Mouse (Mus musculus): ENCODE measurements around the gene Tbc1d20. TPM values are rescaled to one million over a fixed set of nuclear protein-coding genes. Genes with fewer than 3 reads are reported as not detected.
A peak's percentile ranks its signal among the peaks of the same experiment; 100 is the strongest.

Gene Tbc1d20
- polyA plus RNA-seq, 1 experiment from 2014 or later, result 30.6 TPM

GRCm38 (mm10) chr2:152317054-152317453 lies 23.4 kb downstream of the Tbc1d20 start:
- Histone ChIP-seq H3K9ac (ENCODE audit: low read length) (no peak overlapping the region), H3K27ac (ENCODE audit: low read depth, low read length) (no peak overlapping the region), H3K36me3 (ENCODE audit: control insufficient read depth, insufficient read depth, low read length) (peaks cover 5% of the 10 kb centered on the region; the same call in 1 of the 2 replicates), H3K4me1 (replicated peaks; ENCODE audit: control insufficient read depth, insufficient read depth, low read length) (no peaks in the 10 kb centered on the region), H3K9me3 (ENCODE audit: control insufficient read depth, low read length) (no peaks in the 10 kb centered on the region), H3K4me3 (ENCODE audit: low read depth, low read length) (no peak overlapping the region), H3K4me2 (ENCODE audit: low read depth, low read length, severe bottlenecking) (no peak overlapping the region), H3K27me3 (ENCODE audit: control insufficient read depth, insufficient read depth, low read length) (no peaks in the 10 kb centered on the region)
- 88% methylated on average over 6 of the region's 6 CpGs for WGBS
- ATAC-seq (replicated peaks; ENCODE audit: low FRiP score) (no peak), DNase-seq (ENCODE audit: low spot score) (no peak)

- ATAC-seq (replicated peaks; ENCODE audit: low FRiP score), result no peak
- no peak overlapping the region for H3K9ac ChIP-seq (ENCODE audit: low read length)
- no peak for DNase-seq (ENCODE audit: low spot score)
- no peak overlapping the region for H3K4me2 ChIP-seq (ENCODE audit: low read depth, low read length, severe bottlenecking)
- no peaks in the 10 kb centered on the region for H3K4me1 ChIP-seq (replicated peaks; ENCODE audit: control insufficient read depth, insufficient read depth, low read length)
- H3K4me3 ChIP-seq (ENCODE audit: low read depth, low read length), result no peak overlapping the region
- no peaks in the 10 kb centered on the region for H3K9me3 ChIP-seq (ENCODE audit: control insufficient read depth, low read length)
- H3K27ac ChIP-seq (ENCODE audit: low read depth, low read length), result no peak overlapping the region
- no peaks in the 10 kb centered on the region for H3K27me3 ChIP-seq (ENCODE audit: control insufficient read depth, insufficient read depth, low read length)
- WGBS, result 92% methylated on average over 5 of the region's 5 CpGs
- H3K36me3 ChIP-seq (ENCODE audit: control insufficient read depth, insufficient read depth, low read length), result peaks cover 3% of the 10 kb centered on the region; the same call in 1 of the 2 replicates
Measured at GRCm38 (mm10) chr2:152321558-152321957, 27.9 kb downstream of the Tbc1d20 start.

- ATAC-seq (replicated peaks; ENCODE audit: low FRiP score), result no peak
- 95% methylated on average over 6 of the region's 6 CpGs for WGBS
- no peaks in the 10 kb centered on the region; the same call in 1 of the 2 replicates for H3K36me3 ChIP-seq (ENCODE audit: control insufficient read depth, insufficient read depth, low read length)
- H3K4me3 ChIP-seq (ENCODE audit: low read depth, low read length), result no peak overlapping the region
- H3K27ac ChIP-seq (ENCODE audit: low read depth, low read length), result no peak overlapping the region
- DNase-seq (ENCODE audit: low spot score), result no peak
- no peak overlapping the region for H3K9ac ChIP-seq (ENCODE audit: low read length)
- no peak overlapping the region for H3K4me2 ChIP-seq (ENCODE audit: low read depth, low read length, severe bottlenecking)
- no peaks in the 10 kb centered on the region for H3K4me1 ChIP-seq (replicated peaks; ENCODE audit: control insufficient read depth, insufficient read depth, low read length)
- no peaks in the 10 kb centered on the region for H3K27me3 ChIP-seq (ENCODE audit: control insufficient read depth, insufficient read depth, low read length)
- no peaks in the 10 kb centered on the region for H3K9me3 ChIP-seq (ENCODE audit: control insufficient read depth, low read length)
Measured at GRCm38 (mm10) chr2:152322198-152322597, 28.6 kb downstream of the Tbc1d20 start.

GRCm38 (mm10) chr2:152323971-152324370 lies 30.3 kb downstream of the Tbc1d20 start:
- no peak overlapping the region for H3K9ac ChIP-seq (ENCODE audit: low read length)
- no peak overlapping the region for H3K4me3 ChIP-seq (ENCODE audit: low read depth, low read length)
- H3K27ac ChIP-seq (ENCODE audit: low read depth, low read length), result no peak overlapping the region
- no peaks in the 10 kb centered on the region for H3K9me3 ChIP-seq (ENCODE audit: control insufficient read depth, low read length)
- WGBS, result 95% methylated on average over 14 of the region's 14 CpGs
- no peaks in the 10 kb centered on the region for H3K27me3 ChIP-seq (ENCODE audit: control insufficient read depth, insufficient read depth, low read length)
- no peaks in the 10 kb centered on the region; the same call in 1 of the 2 replicates for H3K36me3 ChIP-seq (ENCODE audit: control insufficient read depth, insufficient read depth, low read length)
- no peak overlapping the region for H3K4me2 ChIP-seq (ENCODE audit: low read depth, low read length, severe bottlenecking)
- ATAC-seq (replicated peaks; ENCODE audit: low FRiP score) (no peak), DNase-seq (ENCODE audit: low spot score) (no peak)
- no peaks in the 10 kb centered on the region for H3K4me1 ChIP-seq (replicated peaks; ENCODE audit: control insufficient read depth, insufficient read depth, low read length)

- no peak overlapping the region for H3K4me2 ChIP-seq (ENCODE audit: low read depth, low read length, severe bottlenecking)
- H3K27me3 ChIP-seq (ENCODE audit: control insufficient read depth, insufficient read depth, low read length), result no peaks in the 10 kb centered on the region
- H3K9ac ChIP-seq (ENCODE audit: low read length), result no peak overlapping the region
- H3K9me3 ChIP-seq (ENCODE audit: control insufficient read depth, low read length), result no peaks in the 10 kb centered on the region
- DNase-seq (ENCODE audit: low spot score), result no peak
- H3K4me1 ChIP-seq (replicated peaks; ENCODE audit: control insufficient read depth, insufficient read depth, low read length), result no peaks in the 10 kb centered on the region
- WGBS, result 87% methylated on average over 3 of the region's 3 CpGs
- no peak overlapping the region for H3K4me3 ChIP-seq (ENCODE audit: low read depth, low read length)
- H3K27ac ChIP-seq (ENCODE audit: low read depth, low read length), result no peak overlapping the region
- ATAC-seq (replicated peaks; ENCODE audit: low FRiP score), result no peak
- no peaks in the 10 kb centered on the region; the same call in 1 of the 2 replicates for H3K36me3 ChIP-seq (ENCODE audit: control insufficient read depth, insufficient read depth, low read length)
Measured at GRCm38 (mm10) chr2:152324842-152325241, 31.2 kb downstream of the Tbc1d20 start.

GRCm38 (mm10) chr2:152326157-152326556 lies 32.5 kb downstream of the Tbc1d20 start:
- H3K9me3 ChIP-seq (ENCODE audit: control insufficient read depth, low read length), result no peaks in the 10 kb centered on the region
- no peaks in the 10 kb centered on the region; the same call in 1 of the 2 replicates for H3K4me1 ChIP-seq (replicated peaks; ENCODE audit: control insufficient read depth, insufficient read depth, low read length)
- H3K36me3 ChIP-seq (ENCODE audit: control insufficient read depth, insufficient read depth, low read length), result no peaks in the 10 kb centered on the region; the same call in 1 of the 2 replicates
- no peak for DNase-seq (ENCODE audit: low spot score)
- no peaks in the 10 kb centered on the region for H3K27me3 ChIP-seq (ENCODE audit: control insufficient read depth, insufficient read depth, low read length)
- H3K4me2 ChIP-seq (ENCODE audit: low read depth, low read length, severe bottlenecking), result no peak overlapping the region
- H3K4me3 ChIP-seq (ENCODE audit: low read depth, low read length), result no peak overlapping the region
- WGBS, result 94% methylated on average over 13 of the region's 13 CpGs
- ATAC-seq (replicated peaks; ENCODE audit: low FRiP score), result no peak
- no peak overlapping the region for H3K9ac ChIP-seq (ENCODE audit: low read length)
- H3K27ac ChIP-seq (ENCODE audit: low read depth, low read length), result no peak overlapping the region

GRCm38 (mm10) chr2:152326654-152327053 lies 33.0 kb downstream of the Tbc1d20 start:
- Histone ChIP-seq H3K4me1 (replicated peaks; ENCODE audit: control insufficient read depth, insufficient read depth, low read length) (no peaks in the 10 kb centered on the region; the same call in 1 of the 2 replicates), H3K9me3 (ENCODE audit: control insufficient read depth, low read length) (no peaks in the 10 kb centered on the region), H3K4me3 (ENCODE audit: low read depth, low read length) (no peak overlapping the region), H3K27me3 (ENCODE audit: control insufficient read depth, insufficient read depth, low read length) (no peaks in the 10 kb centered on the region), H3K27ac (ENCODE audit: low read depth, low read length) (no peak overlapping the region), H3K4me2 (ENCODE audit: low read depth, low read length, severe bottlenecking) (no peak overlapping the region), H3K9ac (ENCODE audit: low read length) (no peak overlapping the region), H3K36me3 (ENCODE audit: control insufficient read depth, insufficient read depth, low read length) (no peaks in the 10 kb centered on the region; the same call in 1 of the 2 replicates)
- ATAC-seq (replicated peaks; ENCODE audit: low FRiP score) (no peak), DNase-seq (ENCODE audit: low spot score) (no peak)
- 89% methylated on average over 8 of the region's 8 CpGs for WGBS

- Histone ChIP-seq H3K27ac (ENCODE audit: low read depth, low read length) (no peak overlapping the region), H3K27me3 (ENCODE audit: control insufficient read depth, insufficient read depth, low read length) (no peaks in the 10 kb centered on the region), H3K36me3 (ENCODE audit: control insufficient read depth, insufficient read depth, low read length) (no peaks in the 10 kb centered on the region; the same call in 1 of the 2 replicates), H3K9ac (ENCODE audit: low read length) (no peak overlapping the region), H3K9me3 (ENCODE audit: control insufficient read depth, low read length) (no peaks in the 10 kb centered on the region), H3K4me3 (ENCODE audit: low read depth, low read length) (no peak overlapping the region), H3K4me2 (ENCODE audit: low read depth, low read length, severe bottlenecking) (no peak overlapping the region), H3K4me1 (replicated peaks; ENCODE audit: control insufficient read depth, insufficient read depth, low read length) (no peaks in the 10 kb centered on the region; the same call in 1 of the 2 replicates)
- DNase-seq (ENCODE audit: low spot score) (no peak), ATAC-seq (replicated peaks; ENCODE audit: low FRiP score) (no peak)
- 87% methylated on average over 5 of the region's 5 CpGs for WGBS
Measured at GRCm38 (mm10) chr2:152327980-152328379, 34.4 kb downstream of the Tbc1d20 start.

- Histone ChIP-seq H3K27me3 (ENCODE audit: control insufficient read depth, insufficient read depth, low read length) (no peaks in the 10 kb centered on the region), H3K9me3 (ENCODE audit: control insufficient read depth, low read length) (no peaks in the 10 kb centered on the region), H3K4me3 (ENCODE audit: low read depth, low read length) (peak overlapping the region; percentile 85), H3K4me2 (ENCODE audit: low read depth, low read length, severe bottlenecking) (peak overlapping the region; percentile 73; the same call in 1 of the 2 replicates), H3K9ac (ENCODE audit: low read length) (no peak overlapping the region), H3K4me1 (replicated peaks; ENCODE audit: control insufficient read depth, insufficient read depth, low read length) (no peaks in the 10 kb centered on the region; the same call in 1 of the 2 replicates), H3K36me3 (ENCODE audit: control insufficient read depth, insufficient read depth, low read length) (no peaks in the 10 kb centered on the region; the same call in 1 of the 2 replicates), H3K27ac (ENCODE audit: low read depth, low read length) (no peak overlapping the region)
- no peak for DNase-seq (ENCODE audit: low spot score)
- ATAC-seq (replicated peaks; ENCODE audit: low FRiP score), result no peak
- 76% methylated on average over 7 of the region's 7 CpGs for WGBS
Measured at GRCm38 (mm10) chr2:152330858-152331423, 37.3 kb downstream of the Tbc1d20 start.

Data from forebrain, embryonic 11.5 days (tissue).